Mouse (Mus musculus) neural tube, embryonic 13.5 days (tissue): ENCODE measurements around the gene Esd. TPM values are rescaled to one million over a fixed set of nuclear protein-coding genes. Genes with fewer than 3 reads are reported as not detected.
A peak's percentile ranks its signal among the peaks of the same experiment; 100 is the strongest.

Experiments used
- ATAC-seq: fragments of 200-750 bp; cut with Nextera tagmentation; 2 replicates; pipeline ENCODE4 v1.8.0; 2017; ENCODE audit warnings: low read depth, mild to moderate bottlenecking, moderate TSS enrichment, moderate library complexity
- H3K27ac ChIP-seq: fragments of 300-500 bp; sonication (generic); replicated peaks from 2 replicates; pipeline ENCODE4 v1.5.1; 2015; ENCODE audit warnings: moderate library complexity, mild to moderate bottlenecking, inconsistent platforms
- H3K27me3 ChIP-seq: fragments of 300-500 bp; sonication (generic); 2 replicates; pipeline ENCODE4 v1.6.1; 2015; ENCODE audit warnings: mild to moderate bottlenecking, inconsistent platforms
- H3K36me3 ChIP-seq: fragments of 300-500 bp; sonication (generic); 2 replicates; pipeline ENCODE4 v1.6.1; 2015; ENCODE audit warnings: mild to moderate bottlenecking, inconsistent platforms
- H3K4me1 ChIP-seq: fragments of 300-500 bp; sonication (generic); replicated peaks from 2 replicates; pipeline ENCODE4 v1.6.1; 2015; ENCODE audit warnings: inconsistent platforms
- H3K4me2 ChIP-seq: fragments of 300-500 bp; sonication (generic); 2 replicates; pipeline ENCODE4 v1.6.1; 2015; ENCODE audit warnings: inconsistent platforms, mild to moderate bottlenecking, moderate library complexity
- H3K4me3 ChIP-seq: fragments of 300-500 bp; sonication (generic); 2 replicates; pipeline ENCODE4 v1.5.1; 2015; ENCODE audit warnings: mild to moderate bottlenecking, inconsistent platforms
- H3K9ac ChIP-seq: fragments of 300-500 bp; sonication (generic); 2 replicates; pipeline ENCODE4 v1.6.1; 2015; ENCODE audit warnings: moderate library complexity, mild to moderate bottlenecking, inconsistent platforms
- H3K9me3 ChIP-seq: fragments of 300-500 bp; sonication (generic); 2 replicates; pipeline ENCODE4 v1.6.1; 2016; ENCODE audit warnings: inconsistent platforms
- WGBS: fragments of 180-500 bp; shearing (Covaris S2); methylation state at CpG from one replicate; pipeline ENCODE4 v1.1.7; 2015; 5-methylcytosine and 5-hydroxymethylcytosine counted together
- polyA plus RNA-seq: library from polyadenylated mRNA; unstranded; fragments of >200 nt; fragmentation: Nextera tagmentation; extraction: Ambion mirVana; gene quantifications from 2 replicates; pipeline ENCODE4 v1.2.1, GENCODE M21; 2015

Gene Esd
- 268 and 275 TPM in 2 replicates for polyA plus RNA-seq

DNA sequence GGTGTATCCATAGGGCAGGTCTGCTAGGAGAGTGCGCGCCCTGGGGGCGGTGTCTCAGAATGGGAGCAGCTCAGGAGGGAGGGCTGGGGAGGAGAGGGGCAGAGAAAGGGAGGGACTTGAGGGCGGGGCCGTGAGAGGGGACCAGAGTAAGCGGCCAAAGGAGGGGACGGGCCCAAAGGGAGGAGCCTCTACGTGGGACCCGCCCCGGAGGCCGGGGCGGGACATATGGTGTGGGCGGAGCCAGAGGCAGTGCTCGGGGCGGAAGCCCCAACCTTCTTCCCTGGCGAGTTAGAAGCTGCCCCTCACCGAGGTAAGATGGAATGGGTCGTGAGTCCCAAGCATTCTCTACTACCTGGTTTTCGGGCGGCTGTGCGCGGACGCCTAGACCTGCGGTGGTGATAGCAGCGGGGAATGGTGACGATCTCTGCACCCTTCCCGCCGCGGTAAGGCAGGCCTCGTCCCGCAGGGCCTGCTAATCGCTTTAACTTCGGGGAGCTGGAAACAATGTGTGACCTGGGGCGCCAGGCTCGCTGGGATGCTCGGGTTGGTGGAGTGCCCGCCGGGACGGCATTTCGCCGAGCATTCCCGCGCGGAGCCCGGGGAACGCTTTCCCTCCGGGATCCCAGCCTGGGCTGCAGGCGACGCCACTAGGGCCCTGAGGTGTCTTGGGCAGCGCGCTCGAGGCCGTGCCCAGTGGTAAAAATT, at the start of gene Esd:
Gene Esd (plus strand): TSS at position 219 of the 705 bp plus-strand sequence.
- Histone ChIP-seq H3K27me3 (no peaks in the 10 kb centered on the region), H3K9ac (peak within 1 kb of the TSS; percentile 79), H3K36me3 (peaks cover 16% of the 10 kb centered on the region), H3K4me1 (peaks cover 13% of the 10 kb centered on the region), H3K4me2 (peak within 1 kb of the TSS; percentile 70), H3K4me3 (peak within 1 kb of the TSS; percentile 78), H3K9me3 (no peaks in the 10 kb centered on the region), H3K27ac (peak within 1 kb of the TSS; percentile 70)
- ATAC-seq = peak; percentile 98
- WGBS = under 1% methylated on average over 53 of the region's 53 CpGs

DNA sequence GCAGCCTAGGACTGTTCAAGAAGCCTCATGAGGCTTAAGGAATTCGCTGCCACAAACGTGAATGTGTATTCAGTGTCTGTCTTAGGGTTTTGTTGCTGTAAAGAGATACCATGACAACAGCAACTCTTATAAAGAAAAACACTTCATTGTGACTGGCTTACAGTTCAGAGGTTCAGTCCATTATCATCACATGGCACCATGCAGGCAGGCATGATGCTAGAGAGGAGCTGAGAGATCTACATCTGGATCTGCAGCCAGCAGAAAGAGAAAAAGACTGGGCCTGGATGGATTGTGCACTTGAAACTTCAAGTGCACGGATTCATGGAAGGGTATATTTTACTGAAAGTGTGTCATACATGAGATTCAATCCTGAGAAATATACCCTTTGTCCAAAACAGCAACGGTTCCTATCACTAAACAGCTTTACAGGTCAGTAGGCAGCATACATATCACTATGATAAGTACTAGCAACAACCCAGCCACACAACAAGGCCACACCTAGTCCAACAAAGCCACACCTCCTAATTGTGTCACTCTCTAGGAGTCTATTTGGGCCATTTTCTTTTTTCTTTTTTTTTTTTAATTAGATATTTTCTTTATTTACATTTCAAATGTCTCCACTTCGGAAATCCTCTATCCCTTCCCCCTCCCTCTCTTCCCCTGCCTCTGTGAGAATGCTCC, 47.7 kb upstream of the Esd start:
- Histone ChIP-seq H3K9ac (no peak overlapping the region), H3K36me3 (no peaks in the 10 kb centered on the region), H3K9me3 (no peaks in the 10 kb centered on the region), H3K27ac (no peak overlapping the region), H3K27me3 (no peaks in the 10 kb centered on the region), H3K4me1 (no peaks in the 10 kb centered on the region), H3K4me3 (no peak overlapping the region), H3K4me2 (no peak overlapping the region)
- whole genome bisulfite sequencing = 81% methylated on average over 5 of the region's 5 CpGs
- ATAC-seq = no peak

DNA sequence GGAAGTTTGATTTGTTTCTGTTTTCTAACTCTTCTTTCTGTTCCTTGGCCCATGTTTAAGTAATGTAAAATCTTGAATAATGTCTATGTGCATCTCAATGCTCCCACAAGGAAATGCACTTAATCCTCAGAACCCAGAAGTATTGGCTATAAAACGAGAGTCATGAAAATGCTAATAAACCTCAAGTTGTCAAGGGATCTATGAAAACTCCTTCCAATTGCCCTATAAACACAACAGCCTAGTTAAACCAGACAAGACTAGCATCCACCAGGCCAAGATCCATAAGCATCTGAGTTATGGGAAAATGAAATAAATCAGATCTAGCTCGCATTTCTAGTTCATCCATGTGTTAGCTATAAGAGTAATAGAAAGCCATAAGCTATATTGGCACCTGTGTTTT, 40.1 kb upstream of the Esd start:
- H3K4me3 ChIP-seq = no peak overlapping the region
- H3K9ac ChIP-seq = no peak overlapping the region
- H3K4me1 ChIP-seq = peaks cover 4% of the 10 kb centered on the region; the same call in 1 of the 2 replicates
- no peaks in the 10 kb centered on the region for H3K9me3 ChIP-seq
- H3K36me3 ChIP-seq = no peaks in the 10 kb centered on the region
- H3K27me3 ChIP-seq = no peaks in the 10 kb centered on the region
- WGBS = 70% methylated on average over 2 of the region's 2 CpGs
- H3K27ac ChIP-seq = no peak overlapping the region
- H3K4me2 ChIP-seq = no peak overlapping the region
- ATAC-seq = no peak

DNA sequence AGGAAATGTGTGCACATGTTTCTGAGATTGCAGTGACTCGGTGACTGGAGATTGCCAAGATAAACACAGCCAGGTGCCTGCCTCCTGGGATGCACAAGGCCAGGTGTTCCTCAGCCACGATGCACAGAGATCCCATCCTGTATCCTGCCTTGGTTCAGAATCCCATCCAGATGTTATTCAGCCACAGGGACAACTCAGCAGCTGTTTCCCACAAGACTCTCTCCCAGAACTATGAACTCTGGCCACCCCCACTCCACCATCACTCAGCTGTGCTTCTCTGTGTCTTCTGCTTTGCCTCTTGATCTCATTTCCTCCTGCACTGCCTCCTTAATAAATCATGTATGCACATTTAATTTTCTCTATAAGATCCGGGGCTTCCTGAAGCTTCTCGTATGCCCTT, 35.3 kb upstream of the Esd start:
- H3K4me3 ChIP-seq = no peak overlapping the region
- no peaks in the 10 kb centered on the region for H3K36me3 ChIP-seq
- H3K9ac ChIP-seq = no peak overlapping the region
- peak; percentile 27; the same call in 1 of the 2 replicates for ATAC-seq
- no peak overlapping the region for H3K4me2 ChIP-seq
- WGBS = 48% methylated on average over 4 of the region's 4 CpGs
- H3K27me3 ChIP-seq = no peaks in the 10 kb centered on the region
- peaks cover 7% of the 10 kb centered on the region; the same call in 1 of the 2 replicates for H3K4me1 ChIP-seq
- H3K9me3 ChIP-seq = no peaks in the 10 kb centered on the region
- no peak overlapping the region for H3K27ac ChIP-seq

DNA sequence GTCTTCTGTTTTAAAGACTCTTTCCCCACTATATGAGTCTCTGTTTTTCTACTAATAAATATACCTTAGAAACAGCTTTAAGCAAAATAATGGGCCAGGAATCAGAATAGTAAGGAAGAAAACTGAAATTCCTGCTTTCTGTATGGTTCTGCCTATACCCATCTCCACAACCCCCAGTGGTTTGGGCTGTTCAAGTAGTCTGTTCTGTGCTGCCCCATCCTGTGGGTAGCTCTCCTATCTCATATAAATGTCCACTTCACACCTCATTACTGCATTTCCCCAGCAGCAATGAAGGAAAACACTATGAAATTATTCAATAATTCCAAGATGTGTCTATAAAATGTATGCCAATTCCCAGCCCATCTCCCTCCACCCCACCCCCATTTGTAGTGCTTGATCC, 34.7 kb upstream of the Esd start:
- no peak for ATAC-seq
- Histone ChIP-seq H3K9me3 (no peaks in the 10 kb centered on the region), H3K4me2 (no peak overlapping the region), H3K4me3 (no peak overlapping the region), H3K27ac (no peak overlapping the region), H3K9ac (no peak overlapping the region), H3K36me3 (no peaks in the 10 kb centered on the region), H3K27me3 (no peaks in the 10 kb centered on the region), H3K4me1 (peaks cover 7% of the 10 kb centered on the region; the same call in 1 of the 2 replicates)

DNA sequence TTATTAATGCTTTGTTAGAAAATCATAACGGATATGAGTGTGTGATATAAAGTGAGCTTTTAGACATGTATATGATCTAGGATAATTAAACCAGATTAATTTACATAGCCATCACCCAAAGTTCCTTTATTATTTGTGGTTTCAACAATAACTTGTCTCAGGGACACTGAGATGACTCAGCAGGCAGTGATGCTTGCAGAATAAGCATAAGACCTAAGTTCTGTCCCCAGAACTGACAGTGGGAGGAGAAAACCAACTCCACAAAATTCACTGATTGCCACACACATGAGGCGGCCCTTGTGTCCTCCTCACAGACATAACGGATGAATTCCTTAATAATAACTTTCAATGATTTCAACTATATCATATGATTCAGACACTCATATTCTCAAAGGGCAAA, 32.9 kb upstream of the Esd start:
- 86% methylated on average over 3 of the region's 3 CpGs for WGBS
- Histone ChIP-seq H3K9ac (no peak overlapping the region), H3K36me3 (no peaks in the 10 kb centered on the region), H3K27me3 (no peaks in the 10 kb centered on the region), H3K4me3 (no peak overlapping the region), H3K4me2 (no peak overlapping the region), H3K4me1 (peaks cover 12% of the 10 kb centered on the region), H3K27ac (no peak overlapping the region), H3K9me3 (no peaks in the 10 kb centered on the region)
- no peak for ATAC-seq

DNA sequence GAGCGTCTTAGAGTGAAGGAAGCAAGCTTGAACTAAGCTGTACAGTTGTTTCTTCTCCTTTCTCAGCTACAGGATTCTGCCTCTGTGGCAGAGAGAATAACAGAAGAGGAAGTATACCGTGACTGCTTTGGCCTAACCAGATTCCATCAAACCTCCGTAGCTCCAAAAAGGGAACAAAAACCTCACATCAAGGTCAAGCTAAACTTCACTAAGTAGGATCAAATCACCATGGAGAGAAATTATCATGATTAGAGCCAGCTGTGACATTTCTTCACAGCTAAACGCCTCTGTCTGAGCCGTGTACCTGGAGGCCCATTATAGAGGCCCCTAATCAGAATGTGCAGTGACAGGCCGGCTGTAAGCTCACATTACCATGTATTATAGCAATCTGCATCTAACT, 28.2 kb upstream of the Esd start:
- Histone ChIP-seq H3K27ac (peak overlapping the region; percentile 33), H3K4me2 (no peak overlapping the region), H3K4me3 (no peak overlapping the region), H3K4me1 (peaks cover 8% of the 10 kb centered on the region; the same call in 1 of the 2 replicates), H3K27me3 (no peaks in the 10 kb centered on the region), H3K36me3 (no peaks in the 10 kb centered on the region), H3K9ac (no peak overlapping the region), H3K9me3 (no peaks in the 10 kb centered on the region)
- no peak for ATAC-seq
- 55% methylated on average over 6 of the region's 6 CpGs for WGBS

DNA sequence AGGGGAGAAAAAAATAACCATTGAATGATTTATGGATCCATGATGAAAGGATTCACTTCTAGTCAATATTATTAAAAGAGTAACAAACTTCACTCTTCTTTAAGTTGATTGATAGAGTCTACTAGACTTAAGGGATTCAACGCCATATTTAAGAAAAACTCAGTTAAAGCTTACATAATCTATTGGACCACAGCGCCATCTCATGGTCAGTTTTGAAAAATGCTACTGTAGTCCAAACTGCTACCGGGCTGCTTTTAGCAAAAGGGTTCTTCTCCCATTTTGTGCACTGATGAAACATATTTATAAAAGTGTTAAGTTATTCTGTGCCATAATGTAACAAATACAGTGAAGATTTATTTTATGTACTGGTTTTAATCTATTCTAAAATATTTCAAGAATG, 23.0 kb upstream of the Esd start:
- H3K27ac ChIP-seq = no peak overlapping the region
- WGBS = 27% methylated on average over 3 of the region's 3 CpGs
- ATAC-seq = no peak
- no peak overlapping the region for H3K9ac ChIP-seq
- no peak overlapping the region for H3K4me2 ChIP-seq
- H3K4me1 ChIP-seq = no peaks in the 10 kb centered on the region
- H3K4me3 ChIP-seq = no peak overlapping the region
- H3K36me3 ChIP-seq = no peaks in the 10 kb centered on the region
- no peaks in the 10 kb centered on the region for H3K9me3 ChIP-seq
- no peaks in the 10 kb centered on the region for H3K27me3 ChIP-seq

DNA sequence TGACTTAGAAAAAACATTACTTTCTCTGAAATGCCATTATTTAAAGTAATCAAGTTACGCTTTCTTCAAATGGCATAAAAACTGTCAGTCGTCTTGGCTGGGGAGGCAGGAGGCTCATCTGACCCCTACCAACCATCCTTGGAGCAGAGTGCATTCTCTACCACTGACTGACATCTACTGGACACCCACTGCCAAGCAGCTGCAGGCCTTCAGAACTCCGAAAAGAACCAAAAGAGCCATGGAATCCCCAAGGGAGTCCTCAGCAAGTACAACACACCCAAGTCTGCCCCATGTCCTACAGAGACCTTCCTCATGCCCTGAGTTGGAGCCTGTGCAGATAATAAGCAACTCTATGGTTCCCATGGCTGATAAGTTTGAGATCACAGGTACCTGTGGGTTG, 8.6 kb upstream of the Esd start:
- no peak overlapping the region for H3K4me3 ChIP-seq
- no peaks in the 10 kb centered on the region for H3K27me3 ChIP-seq
- no peaks in the 10 kb centered on the region for H3K36me3 ChIP-seq
- no peak overlapping the region for H3K4me2 ChIP-seq
- H3K4me1 ChIP-seq = no peaks in the 10 kb centered on the region
- no peak for ATAC-seq
- no peak overlapping the region for H3K27ac ChIP-seq
- no peak overlapping the region for H3K9ac ChIP-seq
- H3K9me3 ChIP-seq = no peaks in the 10 kb centered on the region
- 82% methylated on average over 3 of the region's 3 CpGs for WGBS

DNA sequence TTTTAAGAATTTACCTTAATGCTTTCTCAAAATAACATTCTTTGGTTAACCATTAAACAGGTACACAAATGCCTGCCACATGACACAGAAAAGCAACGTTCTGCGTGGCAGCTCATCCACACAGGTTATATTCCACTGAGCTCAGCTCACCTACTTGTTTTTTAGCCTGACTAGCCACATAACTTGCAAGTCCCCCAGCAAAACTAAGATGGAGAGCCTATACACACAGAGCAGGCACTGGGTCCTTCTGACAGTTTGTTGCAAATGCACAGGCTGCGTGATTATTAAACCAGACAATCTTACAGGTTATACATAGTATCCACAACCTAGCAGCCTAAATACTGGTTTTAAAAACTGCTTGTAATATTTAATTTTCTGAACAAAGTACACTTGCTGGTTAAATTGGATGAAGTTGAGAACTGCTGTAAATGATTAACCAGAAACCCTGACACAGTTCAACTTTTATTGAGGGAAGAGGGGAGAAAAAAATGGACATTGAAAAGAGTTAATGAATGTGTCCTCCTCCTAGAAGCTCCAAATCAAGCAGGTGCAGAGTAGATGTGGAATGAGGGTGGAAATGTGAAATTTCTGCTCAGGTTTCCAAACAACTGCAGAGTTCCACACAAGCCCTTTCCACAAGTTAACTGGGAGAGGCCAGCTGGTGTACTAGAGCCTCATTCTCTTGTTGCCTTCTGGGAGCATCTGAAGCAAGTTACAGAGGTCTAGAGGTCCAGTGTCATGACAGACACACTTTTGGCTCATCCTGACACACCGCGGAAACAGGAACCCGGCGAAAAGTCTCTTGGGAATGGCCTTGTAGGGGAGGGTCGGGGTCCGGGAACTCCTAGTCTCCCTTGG, 647 bp upstream of the Esd start:
- no peak for ATAC-seq
- peaks cover 13% of the 10 kb centered on the region for H3K4me1 ChIP-seq
- H3K36me3 ChIP-seq = peaks cover 9% of the 10 kb centered on the region
- H3K4me3 ChIP-seq = peak overlapping the region; percentile 78
- peak overlapping the region; percentile 70 for H3K4me2 ChIP-seq
- no peaks in the 10 kb centered on the region for H3K27me3 ChIP-seq
- no peak overlapping the region; the same call in 1 of the 2 replicates for H3K27ac ChIP-seq
- peak overlapping the region; percentile 79 for H3K9ac ChIP-seq
- WGBS = 25% methylated on average over 9 of the region's 9 CpGs
- H3K9me3 ChIP-seq = no peaks in the 10 kb centered on the region

DNA sequence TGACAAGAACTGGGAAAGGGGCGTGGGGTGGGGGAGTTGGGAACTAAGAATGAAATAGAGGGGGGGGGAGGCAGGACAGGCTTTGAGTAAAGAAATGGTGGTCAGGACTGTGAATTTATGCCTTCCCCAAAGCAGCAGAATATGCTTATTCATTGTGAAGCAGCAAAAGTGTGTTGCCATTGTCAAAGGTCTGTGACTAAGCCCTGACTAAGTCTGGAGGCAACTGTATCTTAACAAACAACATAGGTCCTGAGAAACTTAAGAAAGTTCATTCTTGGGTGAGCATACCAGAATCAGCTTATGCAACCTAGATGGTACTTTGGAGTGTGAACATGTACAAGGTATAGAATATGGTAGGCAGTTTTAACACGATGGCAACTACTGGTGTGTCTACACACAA, 1.3 kb downstream of the Esd start:
- ATAC-seq = no peak
- H3K36me3 ChIP-seq = peaks cover 26% of the 10 kb centered on the region
- peak overlapping the region; percentile 78 for H3K4me3 ChIP-seq
- peaks cover 13% of the 10 kb centered on the region for H3K4me1 ChIP-seq
- peak overlapping the region; percentile 70 for H3K4me2 ChIP-seq
- H3K9ac ChIP-seq = no peak overlapping the region
- H3K9me3 ChIP-seq = no peaks in the 10 kb centered on the region
- 60% methylated on average over 2 of the region's 2 CpGs for WGBS
- H3K27me3 ChIP-seq = no peaks in the 10 kb centered on the region
- no peak overlapping the region for H3K27ac ChIP-seq

DNA sequence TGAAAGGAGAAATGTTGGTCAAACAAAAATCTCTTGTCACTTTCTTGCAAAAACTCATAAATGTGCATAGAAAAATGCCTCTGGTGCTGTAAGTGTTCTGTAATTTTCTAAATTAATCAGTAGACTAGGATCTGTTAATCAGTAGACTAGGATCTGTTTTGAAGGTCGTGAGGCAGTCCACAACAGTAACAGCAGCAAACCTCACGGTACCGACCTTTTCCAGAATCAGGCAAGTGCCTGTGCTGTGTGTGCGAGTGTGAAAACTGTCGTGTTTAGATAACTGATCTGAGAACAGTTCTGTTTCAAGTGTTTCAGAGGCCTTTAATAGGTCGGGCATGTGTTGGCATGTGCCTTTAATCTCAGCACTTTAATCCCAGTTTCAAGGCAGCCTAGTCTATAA, 3.4 kb downstream of the Esd start:
- WGBS = 91% methylated on average over 6 of the region's 6 CpGs
- H3K36me3 ChIP-seq = peaks cover 46% of the 10 kb centered on the region
- H3K27me3 ChIP-seq = no peaks in the 10 kb centered on the region
- no peak overlapping the region for H3K27ac ChIP-seq
- H3K9me3 ChIP-seq = no peaks in the 10 kb centered on the region
- no peak overlapping the region for H3K9ac ChIP-seq
- no peak overlapping the region for H3K4me3 ChIP-seq
- no peak for ATAC-seq
- no peak overlapping the region for H3K4me2 ChIP-seq
- H3K4me1 ChIP-seq = peaks cover 13% of the 10 kb centered on the region
